Mouse (Mus musculus) cerebellum, adult (tissue): ENCODE data around the gene Tsfm.

Experiments
- ATAC-seq: cut with Nextera tagmentation; 2 replicates; pipeline ENCODE4 v1.9.2; 2017; ENCODE audit warnings: mild to moderate bottlenecking, moderate library complexity, mixed read lengths; ENCODE audit not compliant: insufficient number of reproducible peaks, low FRiP score, low TSS enrichment

Tsfm gene

GRCm38 (mm10) chr10:126971363-126972050, 59.1 kb downstream of the Tsfm start:
- ATAC-seq = no peak

DNA sequence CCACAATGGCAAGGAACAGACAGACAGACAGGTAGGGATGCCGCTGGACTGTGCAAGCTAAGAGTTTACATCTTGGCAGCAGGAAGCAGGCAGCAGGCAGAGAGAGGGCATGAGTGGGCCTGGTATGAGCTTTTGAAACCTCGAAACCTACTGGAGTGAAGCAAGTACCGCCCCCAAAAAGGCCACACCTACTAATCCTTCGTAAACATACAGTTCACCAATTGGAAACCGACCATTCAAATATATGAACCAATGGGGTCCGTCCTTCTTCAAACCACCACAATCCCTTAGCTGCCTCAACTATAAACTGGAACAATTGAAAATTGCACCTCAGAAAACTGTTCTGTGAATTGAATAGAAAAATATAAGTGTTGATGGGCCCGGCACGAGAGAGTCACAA, 66.8 kb downstream of the Tsfm start:
- no peak for ATAC-seq

GRCm38 (mm10) chr10:126962966-126963330, 67.7 kb downstream of the Tsfm start:
- no peak for ATAC-seq

DNA sequence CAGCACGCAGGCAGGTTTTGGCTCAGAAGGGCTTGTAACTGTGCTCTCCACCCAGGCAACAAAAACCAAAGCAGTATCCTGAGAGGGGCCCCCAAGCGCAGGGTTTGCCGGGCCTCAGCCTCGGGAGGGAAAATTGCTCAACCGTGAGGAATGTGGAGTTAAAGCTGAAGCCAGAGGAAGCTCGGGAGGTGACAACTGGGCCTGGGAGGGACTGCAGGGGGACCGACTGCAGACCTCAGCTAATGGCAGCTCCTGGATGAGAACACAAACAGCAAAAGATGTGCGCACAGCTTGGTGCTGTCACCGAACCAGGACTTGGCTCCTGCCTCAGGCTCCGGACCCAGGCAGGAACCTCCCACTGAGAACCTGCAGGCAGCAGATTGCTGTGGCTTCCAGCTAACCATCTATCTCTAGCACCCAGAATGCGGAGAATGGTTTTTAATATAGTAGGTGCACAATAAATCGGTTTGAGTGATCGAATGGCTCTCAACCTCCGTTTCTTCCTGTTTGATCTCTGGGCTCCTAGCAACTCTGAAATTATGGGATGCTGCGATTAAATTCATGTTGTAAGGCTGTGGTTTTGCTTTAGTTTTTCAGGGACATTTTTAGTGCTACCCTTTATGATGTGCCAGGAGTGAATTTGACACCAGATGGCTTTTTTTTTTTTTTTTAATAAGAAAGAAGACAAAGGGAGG, 68.2 kb downstream of the Tsfm start:
- peak; percentile 63; the same call in 1 of the 2 replicates for ATAC-seq

GRCm38 (mm10) chr10:126961757-126962156, 68.9 kb downstream of the Tsfm start:
- ATAC-seq = peak; percentile 41; the same call in 1 of the 2 replicates
